Mouse (Mus musculus) MEL (cell line): Measurements from ENCODE around the gene Slc30a1.

Experiments used
- CTCF ChIP-seq, 3 experiments: IDR thresholded peaks in 2 of 3; conservative IDR thresholded peaks in 1 of 3; 2 replicates each; pipeline ENCODE4 v1.5.1; 2011 to 2012; ENCODE audit warnings: low read length in 3 of 3, low read depth in 2 of 3, mild to moderate bottlenecking in 2 of 3, improper control_type of control experiment in 1 of 3, inconsistent platforms in 1 of 3, mixed read lengths in 1 of 3, moderate library complexity in 1 of 3; ENCODE audit not compliant: control insufficient read depth in 1 of 3, insufficient read depth in 1 of 3, poor library complexity in 1 of 3, severe bottlenecking in 1 of 3
- KAT2A ChIP-seq: conservative IDR thresholded peaks from 2 replicates; pipeline ENCODE4 v1.6.1; 2012; ENCODE audit warnings: low read depth, low read length, improper control_type of control experiment, inconsistent platforms
- MYB ChIP-seq: IDR thresholded peaks from 2 replicates; pipeline ENCODE4 v1.6.1; 2011; ENCODE audit warnings: mild to moderate bottlenecking, low read depth, low read length, improper control_type of control experiment
- POLR2A ChIP-seq, 2 experiments: IDR thresholded peaks; 2 replicates each; pipeline ENCODE4 v1.6.1; 2011 to 2012; ENCODE audit warnings: low read length in 2 of 2, mild to moderate bottlenecking in 2 of 2, control low read depth in 1 of 2, improper control_type of control experiment in 1 of 2, low read depth in 1 of 2, moderate library complexity in 1 of 2; ENCODE audit not compliant: control insufficient read depth in 1 of 2, insufficient read depth in 1 of 2, poor library complexity in 1 of 2

DNA sequence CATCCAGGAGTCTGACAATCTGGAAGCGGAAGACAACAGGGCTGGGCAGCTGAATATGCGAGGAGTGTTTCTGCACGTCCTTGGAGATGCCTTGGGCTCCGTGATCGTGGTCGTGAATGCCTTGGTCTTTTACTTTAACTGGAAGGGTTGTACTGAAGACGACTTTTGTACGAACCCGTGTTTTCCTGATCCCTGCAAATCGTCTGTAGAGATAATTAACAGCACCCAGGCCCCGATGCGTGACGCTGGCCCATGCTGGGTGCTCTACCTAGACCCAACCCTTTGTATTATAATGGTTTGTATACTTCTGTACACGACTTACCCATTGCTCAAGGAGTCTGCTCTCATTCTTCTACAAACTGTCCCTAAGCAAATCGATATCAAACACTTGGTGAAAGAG lies 2.3 kb downstream of the Slc30a1 start:
- TF ChIP-seq MYB (no peak), CTCF (IDR thresholded peaks at IDR 0.05 in 2 of 3, conservative IDR thresholded peaks at IDR 0.05 in 1 of 3; ENCODE audit: control insufficient read depth in 1 of 3, insufficient read depth in 1 of 3, low read depth in 2 of 3, low read length in 3 of 3, poor library complexity in 1 of 3, severe bottlenecking in 1 of 3) (no peak), KAT2A (no peak), POLR2A (IDR thresholded peaks at IDR 0.05; ENCODE audit: control insufficient read depth in 1 of 2, insufficient read depth in 1 of 2, low read depth in 1 of 2, low read length in 2 of 2, poor library complexity in 1 of 2) (no peak)
